Mouse (Mus musculus) midbrain, embryonic 15.5 days (tissue): Measurements from ENCODE around the gene Sympk. TPM values are rescaled to one million over a fixed set of nuclear protein-coding genes. Genes with fewer than 3 reads are reported as not detected.
A peak's percentile ranks its signal among the peaks of the same experiment; 100 is the strongest.

ENCODE experiments used
- ATAC-seq: fragments of 200-750 bp; cut with Nextera tagmentation; replicated peaks from 2 replicates; pipeline ENCODE4 v1.8.0; 2017; ENCODE audit warnings: moderate TSS enrichment
- H3K27ac ChIP-seq: fragments of 300-500 bp; sonication (generic); 2 replicates; pipeline ENCODE4 v1.5.1; 2015; ENCODE audit warnings: mild to moderate bottlenecking, inconsistent platforms
- H3K27me3 ChIP-seq: fragments of 300-500 bp; sonication (generic); replicated peaks from 2 replicates; pipeline ENCODE4 v1.6.1; 2015; ENCODE audit warnings: inconsistent platforms
- H3K36me3 ChIP-seq: fragments of 300-500 bp; sonication (generic); replicated peaks from 2 replicates; pipeline ENCODE4 v1.6.1; 2015; ENCODE audit warnings: inconsistent platforms
- H3K4me1 ChIP-seq: fragments of 300-500 bp; sonication (generic); 2 replicates; pipeline ENCODE4 v1.6.1; 2015; ENCODE audit warnings: inconsistent platforms
- H3K4me2 ChIP-seq: fragments of 300-500 bp; sonication (generic); 2 replicates; pipeline ENCODE4 v1.6.1; 2015; ENCODE audit warnings: inconsistent platforms, mild to moderate bottlenecking, moderate library complexity
- H3K4me3 ChIP-seq: fragments of 300-500 bp; sonication (generic); 2 replicates; pipeline ENCODE4 v1.5.1; 2015; ENCODE audit warnings: mild to moderate bottlenecking, inconsistent platforms
- H3K9ac ChIP-seq: fragments of 300-500 bp; sonication (generic); 2 replicates; pipeline ENCODE4 v1.6.1; 2015; ENCODE audit warnings: mild to moderate bottlenecking, inconsistent platforms
- H3K9me3 ChIP-seq: fragments of 300-500 bp; sonication (generic); 2 replicates; pipeline ENCODE4 v1.6.1; 2016; ENCODE audit warnings: inconsistent platforms
- WGBS: fragments of 180-500 bp; shearing (Covaris S2); methylation state at CpG from one replicate; pipeline ENCODE4 v1.1.7; 2015; ENCODE audit warnings: mixed read lengths; 5-methylcytosine and 5-hydroxymethylcytosine counted together
- polyA plus RNA-seq: library from polyadenylated mRNA; unstranded; fragments of >200 nt; fragmentation: Nextera tagmentation; extraction: Ambion mirVana; gene quantifications from 2 replicates; pipeline ENCODE4 v1.2.1, GENCODE M21; 2015

Sympk gene
- polyA plus RNA-seq, 1 experiment from 2014 or later = 32.7 TPM

- Histone ChIP-seq H3K4me1 (peaks cover 46% of the 10 kb centered on the region), H3K27ac (peak overlapping the region; percentile 51; the same call in 1 of the 2 replicates)
- 5% methylated on average over 10 of the region's 15 CpGs for WGBS
Observed at GRCm38 (mm10) chr7:19093174-19093521, 69.0 kb downstream of the Sympk start.

GRCm38 (mm10) chr7:19093537-19094385, 69.6 kb downstream of the Sympk start:
- Histone ChIP-seq H3K27me3 (peaks cover 27% of the 10 kb centered on the region), H3K4me2 (peak overlapping the region; percentile 96), H3K27ac (peak overlapping the region; percentile 66), H3K9me3 (no peaks in the 10 kb centered on the region), H3K36me3 (peaks cover 3% of the 10 kb centered on the region; the same call in 1 of the 2 replicates), H3K9ac (peak overlapping the region; percentile 46), H3K4me1 (peaks cover 46% of the 10 kb centered on the region), H3K4me3 (peak overlapping the region; percentile 49)
- peak; percentile 79 for ATAC-seq
- 1% methylated on average over 45 of the region's 45 CpGs for WGBS

More at GRCm38 (mm10) chr7:19093174-19093521, 69.0 kb downstream of the Sympk start:
- Histone ChIP-seq H3K27me3 (peaks cover 27% of the 10 kb centered on the region), H3K4me3 (peak overlapping the region; percentile 49), H3K4me2 (peak overlapping the region; percentile 96), H3K9me3 (no peaks in the 10 kb centered on the region), H3K36me3 (peaks cover 3% of the 10 kb centered on the region; the same call in 1 of the 2 replicates), H3K9ac (no peak overlapping the region)
- ATAC-seq = peak; percentile 13

DNA sequence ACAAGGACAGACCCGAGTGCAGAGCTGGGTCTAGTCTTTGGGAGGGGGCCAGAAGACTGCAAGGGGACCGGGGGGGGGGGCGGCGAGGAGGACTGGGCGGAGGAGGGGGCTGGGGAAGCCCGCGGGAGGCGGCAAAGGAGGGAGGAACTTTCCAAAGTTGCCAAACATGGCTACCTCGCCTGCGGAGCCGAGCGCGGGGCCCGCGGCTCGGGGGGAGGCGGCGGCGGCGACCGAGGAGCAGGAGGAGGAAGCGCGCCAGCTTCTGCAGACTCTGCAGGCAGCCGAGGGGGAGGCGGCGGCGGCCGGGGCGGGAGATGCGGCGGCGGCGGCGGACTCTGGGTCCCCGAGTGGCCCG, 70.3 kb downstream of the Sympk start, which contains the start of gene Six5:
Six5 (plus strand) TSS at position 124 of the 355 bp plus-strand sequence.
- WGBS = 1% methylated on average over 14 of the region's 36 CpGs
- Histone ChIP-seq H3K9ac (peak within 1 kb of the TSS; percentile 46), H3K27me3 (peaks cover 27% of the 10 kb centered on the region), H3K9me3 (no peaks in the 10 kb centered on the region), H3K36me3 (peaks cover 3% of the 10 kb centered on the region; the same call in 1 of the 2 replicates), H3K4me1 (peaks cover 46% of the 10 kb centered on the region), H3K4me2 (peak within 1 kb of the TSS; percentile 96), H3K4me3 (peak within 1 kb of the TSS; percentile 49), H3K27ac (peak within 1 kb of the TSS; percentile 66)
- ATAC-seq = no peak

DNA sequence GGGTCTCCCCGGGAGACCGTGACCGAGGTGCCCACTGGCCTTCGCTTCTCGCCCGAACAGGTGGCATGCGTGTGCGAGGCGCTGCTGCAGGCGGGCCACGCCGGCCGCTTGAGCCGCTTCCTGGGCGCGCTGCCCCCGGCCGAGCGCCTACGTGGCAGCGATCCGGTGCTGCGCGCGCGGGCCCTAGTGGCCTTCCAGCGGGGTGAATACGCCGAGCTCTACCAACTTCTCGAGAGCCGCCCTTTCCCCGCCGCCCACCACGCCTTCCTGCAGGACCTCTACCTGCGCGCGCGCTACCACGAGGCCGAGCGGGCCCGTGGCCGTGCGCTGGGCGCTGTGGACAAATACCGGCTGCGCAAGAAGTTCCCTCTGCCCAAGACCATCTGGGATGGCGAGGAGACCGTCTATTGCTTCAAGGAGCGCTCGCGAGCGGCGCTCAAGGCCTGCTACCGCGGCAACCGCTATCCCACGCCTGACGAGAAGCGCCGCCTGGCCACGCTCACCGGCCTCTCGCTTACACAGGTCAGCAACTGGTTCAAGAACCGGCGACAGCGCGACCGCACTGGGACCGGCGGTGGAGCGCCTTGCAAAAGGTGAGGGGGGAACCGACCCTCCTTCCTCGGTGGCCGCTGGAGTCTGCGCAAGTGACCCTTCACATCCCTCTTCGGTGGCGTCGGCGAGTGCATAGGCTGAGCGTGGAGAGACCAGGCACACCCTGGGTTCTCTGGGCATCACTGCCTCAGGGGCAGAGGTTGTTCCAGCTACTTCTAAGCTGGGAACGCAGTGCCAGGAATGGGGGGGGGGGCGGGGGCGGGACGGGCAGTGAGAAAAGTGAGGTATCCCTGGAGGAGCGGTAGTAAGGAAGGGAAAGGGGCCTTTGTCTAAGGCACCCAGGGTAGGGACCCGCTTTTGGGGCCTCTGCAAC, 70.9 kb downstream of the Sympk start:
- peak overlapping the region; percentile 96 for H3K4me2 ChIP-seq
- peak overlapping the region; percentile 46 for H3K9ac ChIP-seq
- H3K36me3 ChIP-seq = peaks cover 3% of the 10 kb centered on the region; the same call in 1 of the 2 replicates
- H3K9me3 ChIP-seq = no peaks in the 10 kb centered on the region
- H3K4me3 ChIP-seq = peak overlapping the region; percentile 49
- peaks cover 46% of the 10 kb centered on the region for H3K4me1 ChIP-seq
- under 1% methylated on average over 81 of the region's 87 CpGs for WGBS
- ATAC-seq = peak; percentile 3; the same call in 1 of the 2 replicates
- H3K27me3 ChIP-seq = peaks cover 27% of the 10 kb centered on the region
- peak overlapping the region; percentile 66 for H3K27ac ChIP-seq

- under 1% methylated on average over 19 of the region's 19 CpGs for WGBS
- H3K36me3 ChIP-seq = peaks cover 3% of the 10 kb centered on the region; the same call in 1 of the 2 replicates
- H3K27ac ChIP-seq = no peak overlapping the region
- H3K4me2 ChIP-seq = peak overlapping the region; percentile 96
- H3K4me1 ChIP-seq = peaks cover 46% of the 10 kb centered on the region
- H3K9ac ChIP-seq = 0 out of 2 replicates have a peak overlapping the region, but pooled peaks have one; percentile 46
- peaks cover 25% of the 10 kb centered on the region for H3K27me3 ChIP-seq
- peak overlapping the region; percentile 49 for H3K4me3 ChIP-seq
- no peak; the same call in 1 of the 2 replicates for ATAC-seq
- H3K9me3 ChIP-seq = no peaks in the 10 kb centered on the region
Observed at GRCm38 (mm10) chr7:19095751-19096110, 71.6 kb downstream of the Sympk start.

DNA sequence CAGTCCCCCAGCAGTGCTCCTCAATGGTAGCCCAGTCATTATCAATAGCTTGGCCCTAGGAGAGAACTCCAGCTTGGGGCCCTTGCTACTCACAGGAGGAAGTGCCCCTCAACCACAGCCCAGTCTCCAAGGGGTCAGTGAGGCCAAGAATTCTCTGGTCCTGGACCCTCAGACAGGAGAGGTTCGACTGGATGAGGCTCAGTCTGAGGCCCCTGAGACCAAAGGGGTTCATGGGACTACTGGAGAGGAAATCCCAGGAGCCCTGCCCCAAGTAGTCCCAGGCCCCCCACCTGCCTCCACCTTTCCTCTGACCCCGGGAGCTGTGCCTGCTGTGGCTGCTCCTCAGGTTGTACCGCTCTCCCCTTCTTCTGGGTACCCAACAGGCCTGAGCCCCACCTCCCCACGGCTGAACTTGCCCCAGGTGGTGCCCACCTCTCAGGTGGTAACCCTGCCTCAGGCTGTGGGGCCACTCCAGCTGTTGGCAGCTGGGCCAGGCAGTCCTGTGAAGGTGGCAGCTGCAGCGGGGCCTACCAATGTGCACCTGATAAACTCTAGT, 72.3 kb downstream of the Sympk start:
- Histone ChIP-seq H3K4me2 (peak overlapping the region; percentile 96), H3K36me3 (peaks cover 3% of the 10 kb centered on the region; the same call in 1 of the 2 replicates), H3K27me3 (peaks cover 17% of the 10 kb centered on the region), H3K9me3 (no peaks in the 10 kb centered on the region), H3K27ac (no peak overlapping the region), H3K4me1 (peaks cover 46% of the 10 kb centered on the region), H3K9ac (no peak overlapping the region), H3K4me3 (peak overlapping the region; percentile 49; the same call in 1 of the 2 replicates)
- WGBS = 56% methylated on average over 5 of the region's 5 CpGs
- no peak for ATAC-seq

DNA sequence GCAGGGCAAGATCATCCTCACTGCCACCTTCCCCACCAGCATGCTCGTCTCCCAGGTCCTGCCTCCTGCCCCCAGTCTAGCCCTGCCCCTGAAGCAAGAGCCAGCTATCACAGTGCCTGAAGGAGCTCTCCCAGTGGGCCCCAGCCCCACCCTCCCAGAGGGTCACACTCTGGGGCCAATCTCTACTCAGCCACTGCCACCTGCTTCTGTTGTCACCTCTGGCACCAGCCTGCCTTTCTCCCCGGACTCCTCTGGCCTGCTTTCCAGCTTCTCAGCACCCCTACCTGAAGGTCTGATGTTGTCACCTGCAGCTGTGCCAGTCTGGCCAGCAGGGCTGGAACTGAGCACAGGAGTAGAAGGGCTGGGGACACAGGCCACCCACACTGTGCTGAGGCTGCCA, 73.0 kb downstream of the Sympk start:
- WGBS = 61% methylated on average over 2 of the region's 2 CpGs
- no peaks in the 10 kb centered on the region for H3K9me3 ChIP-seq
- H3K27ac ChIP-seq = no peak overlapping the region
- no peak for ATAC-seq
- peaks cover 11% of the 10 kb centered on the region for H3K27me3 ChIP-seq
- H3K4me2 ChIP-seq = no peak overlapping the region
- H3K36me3 ChIP-seq = no peaks in the 10 kb centered on the region
- H3K4me3 ChIP-seq = no peak overlapping the region
- peaks cover 42% of the 10 kb centered on the region for H3K4me1 ChIP-seq
- no peak overlapping the region for H3K9ac ChIP-seq

DNA sequence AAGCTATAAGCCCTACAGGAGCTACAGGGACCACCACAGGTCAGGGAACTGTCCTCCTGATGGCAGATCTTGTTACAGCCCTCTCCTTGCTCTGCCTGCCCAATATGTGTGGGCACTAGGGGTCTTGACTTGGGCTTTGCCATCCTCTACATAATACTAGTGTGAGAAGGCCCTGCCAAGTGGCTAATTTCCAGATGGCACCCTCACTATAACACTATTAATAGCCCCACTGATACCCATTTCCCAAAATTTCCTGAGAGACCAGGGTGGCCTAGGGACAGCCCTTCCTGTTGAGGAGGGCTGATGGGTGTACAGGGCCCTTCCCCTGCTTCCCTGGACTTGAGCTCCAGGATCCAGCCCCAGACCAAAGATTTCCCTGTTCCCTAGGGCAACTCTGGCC, 73.7 kb downstream of the Sympk start:
- no peaks in the 10 kb centered on the region for H3K9me3 ChIP-seq
- no peak for ATAC-seq
- no peak overlapping the region for H3K27ac ChIP-seq
- H3K36me3 ChIP-seq = no peaks in the 10 kb centered on the region
- peaks cover 11% of the 10 kb centered on the region for H3K27me3 ChIP-seq
- H3K9ac ChIP-seq = no peak overlapping the region
- peaks cover 36% of the 10 kb centered on the region for H3K4me1 ChIP-seq
- no peak overlapping the region for H3K4me2 ChIP-seq
- no peak overlapping the region for H3K4me3 ChIP-seq

DNA sequence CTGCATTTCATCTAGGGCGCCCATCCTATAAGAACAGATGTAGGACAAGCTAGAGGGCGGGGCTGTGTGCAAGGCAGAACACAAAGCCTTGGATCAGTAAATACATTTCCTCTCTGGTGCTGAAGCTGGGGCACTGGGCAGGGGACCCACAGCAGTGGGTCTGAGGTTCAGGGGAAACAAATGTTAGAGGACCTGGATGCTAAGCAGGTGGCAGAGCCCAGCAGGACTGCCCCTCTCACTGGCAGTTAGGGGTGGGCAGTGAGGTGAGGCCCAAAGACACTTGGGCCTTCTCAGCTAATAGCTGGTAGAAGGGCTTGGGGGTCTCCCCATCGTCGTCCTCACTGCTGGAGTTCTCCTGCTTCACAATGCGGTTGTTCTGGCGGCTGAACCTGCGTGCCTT, 74.6 kb downstream of the Sympk start:
- Histone ChIP-seq H3K27me3 (peaks cover 10% of the 10 kb centered on the region), H3K4me1 (peaks cover 27% of the 10 kb centered on the region), H3K9me3 (no peaks in the 10 kb centered on the region), H3K4me2 (no peak overlapping the region), H3K36me3 (no peaks in the 10 kb centered on the region), H3K9ac (no peak overlapping the region), H3K4me3 (no peak overlapping the region), H3K27ac (no peak overlapping the region)
- no peak for ATAC-seq
- 60% methylated on average over 7 of the region's 7 CpGs for WGBS

GRCm38 (mm10) chr7:19100290-19100689, 76.1 kb downstream of the Sympk start:
- Histone ChIP-seq H3K36me3 (no peaks in the 10 kb centered on the region), H3K9ac (no peak overlapping the region), H3K27ac (no peak overlapping the region), H3K9me3 (no peaks in the 10 kb centered on the region), H3K4me3 (no peak overlapping the region), H3K4me2 (no peak overlapping the region), H3K27me3 (no peaks in the 10 kb centered on the region), H3K4me1 (peaks cover 12% of the 10 kb centered on the region)
- WGBS = 92% methylated on average over 1 of the region's 1 CpGs
- ATAC-seq = no peak

DNA sequence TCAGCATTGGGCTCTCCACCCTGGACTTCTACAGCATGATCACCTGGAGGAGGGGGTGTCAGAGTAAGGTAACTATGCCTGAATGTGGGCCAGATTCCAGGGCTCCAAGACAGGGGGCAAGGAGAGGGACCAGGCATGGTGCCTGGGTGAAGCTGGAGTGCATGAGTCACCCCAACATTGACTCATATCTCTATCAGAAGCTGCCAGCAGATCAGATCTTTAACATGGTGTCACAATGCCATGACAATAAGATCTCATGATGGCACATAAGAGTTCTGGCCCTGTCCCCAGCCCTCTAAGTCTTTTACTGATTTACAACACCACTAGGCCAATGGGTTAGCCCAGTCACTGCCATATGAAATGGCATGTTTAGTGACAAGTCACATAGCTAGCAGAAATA, 79.6 kb downstream of the Sympk start:
- Histone ChIP-seq H3K27ac (no peak overlapping the region), H3K4me1 (no peaks in the 10 kb centered on the region), H3K9ac (no peak overlapping the region), H3K9me3 (no peaks in the 10 kb centered on the region), H3K4me2 (no peak overlapping the region), H3K36me3 (no peaks in the 10 kb centered on the region), H3K4me3 (no peak overlapping the region), H3K27me3 (no peaks in the 10 kb centered on the region)
- ATAC-seq = no peak
